In genomic region chr3:101318115-101318514, GRCm38 (mm10) we compare ENCODE assay signal across 8 mouse cellular contexts. TPM values are rescaled to one million over a fixed set of nuclear protein-coding genes. Genes with fewer than 3 reads are reported as not detected.
DNase-seq lines count a peak whose midpoint lies in the region; ATAC-seq and TF ChIP-seq lines count a peak whose summit lies in the region.

No protein-coding gene starts in this region.

- DNase-seq in cerebellum, adult 2 months = peak; percentile 26 to 47
- no peak for DNase-seq in cerebellum, adult 9-11 months
- DNase-seq in liver = peak; percentile 74
- peak; percentile 75 for DNase-seq in limb, embryonic 10.5 days (ENCODE audit: low spot score)
- peak; percentile 45 to 73 for DNase-seq in thymus, postnatal 10 days (ENCODE audit: low spot score in 2 of 2)
- no peak for DNase-seq in ovary, postnatal 36 days (ENCODE audit: low spot score)

- H3K4me3 ChIP-seq in cerebellum, adult 2 months (replicated peaks; ENCODE audit: insufficient read depth, low read depth, low read length) = no peak overlapping the region
- no peak overlapping the region for H3K4me3 ChIP-seq in liver, embryonic 12.5 days
- H3K4me3 ChIP-seq in bone marrow, adult 2 months (replicated peaks; ENCODE audit: control insufficient read depth, low read depth, low read length) = no peak overlapping the region
- H3K4me3 ChIP-seq in limb, embryonic 10.5 days = no peak overlapping the region

- no peak overlapping the region for H3K9ac ChIP-seq in liver, embryonic 12.5 days

- no peaks in the 10 kb centered on the region for H3K27me3 ChIP-seq in cerebellum, adult 2 months (ENCODE audit: control insufficient read depth, insufficient read depth, low read length)
- H3K27me3 ChIP-seq in liver, embryonic 12.5 days (replicated peaks) = no peaks in the 10 kb centered on the region
- H3K27me3 ChIP-seq in limb, embryonic 10.5 days (ENCODE audit: low read depth, poor library complexity, severe bottlenecking) = no peaks in the 10 kb centered on the region

- no peaks in the 10 kb centered on the region for H3K9me3 ChIP-seq in liver, embryonic 12.5 days (replicated peaks)
- no peaks in the 10 kb centered on the region for H3K9me3 ChIP-seq in limb, embryonic 10.5 days (replicated peaks)

- 74% methylated on average over 6 of the region's 6 CpGs for WGBS in cerebellum, adult 2 months
- 57% methylated on average over 6 of the region's 6 CpGs for WGBS in liver, embryonic 12.5 days (ENCODE audit: insufficient replicate concordance)
- WGBS in bone marrow, adult 2 months = 69% methylated on average over 6 of the region's 6 CpGs
- WGBS in limb, embryonic 10.5 days = 72% methylated on average over 6 of the region's 6 CpGs

- no peaks in the 10 kb centered on the region for H3K36me3 ChIP-seq in liver, embryonic 12.5 days
- no peaks in the 10 kb centered on the region for H3K36me3 ChIP-seq in limb, embryonic 10.5 days

- ATAC-seq in liver, embryonic 12.5 days = no peak

- H3K4me1 ChIP-seq in cerebellum, adult 2 months (ENCODE audit: control insufficient read depth, insufficient read depth, low read length) = peaks cover 17% of the 10 kb centered on the region
- H3K4me1 ChIP-seq in liver, embryonic 12.5 days = peaks cover 39% of the 10 kb centered on the region
- peaks cover 1% of the 10 kb centered on the region; the same call in 1 of the 2 replicates for H3K4me1 ChIP-seq in bone marrow, adult 2 months (ENCODE audit: control insufficient read depth, insufficient read depth, low read length)
- peaks cover 34% of the 10 kb centered on the region for H3K4me1 ChIP-seq in limb, embryonic 10.5 days

- no peak overlapping the region for H3K27ac ChIP-seq in cerebellum, adult 2 months (ENCODE audit: insufficient read depth, low read length)
- H3K27ac ChIP-seq in liver, embryonic 12.5 days = no peak overlapping the region
- no peak overlapping the region for H3K27ac ChIP-seq in bone marrow, adult 2 months (ENCODE audit: control insufficient read depth, insufficient read depth, low read depth, low read length, poor library complexity)
- H3K27ac ChIP-seq in limb, embryonic 10.5 days = no peak overlapping the region

- TF ChIP-seq CTCF in cerebellum, adult 2 months (IDR thresholded peaks at IDR 0.05; ENCODE audit: borderline replicate concordance, insufficient read depth, low read depth, low read length) = peak; percentile 61; the same call in 1 of the 2 replicates
- peak; percentile 60; the same call in 1 of the 2 replicates for TF ChIP-seq CTCF in bone marrow, adult 2 months (IDR thresholded peaks at IDR 0.05; ENCODE audit: control insufficient read depth, insufficient read depth, low read length)

- TF ChIP-seq POLR2A in cerebellum, adult 2 months (IDR thresholded peaks at IDR 0.05; ENCODE audit: borderline replicate concordance, insufficient read depth, low read length) = no peak
- TF ChIP-seq POLR2A in bone marrow, adult 2 months (IDR thresholded peaks at IDR 0.05; ENCODE audit: borderline replicate concordance, control insufficient read depth, low read depth, low read length) = no peak

- no peak overlapping the region for H3K4me2 ChIP-seq in liver, embryonic 12.5 days

RNA-seq across cellular contexts. Expression of gene Cd2, which starts 30.4 kb away (rescaled TPM):
- 0.08 and 0.13 TPM in 2 replicates for polyA plus RNA-seq in cerebellum, adult 2 months (2012; rRNA removed)
- polyA plus RNA-seq in liver, embryonic 12.5 days (2016; fragmentation: Nextera tagmentation; extraction: Ambion mirVana) = not detected in 2 replicates
- 10.9 and 29.0 TPM in 2 replicates for polyA plus RNA-seq in bone marrow, adult 2 months (2011; ENCODE audit: insufficient read depth, insufficient read length, low replicate concordance, missing spikeins)
- not detected in 2 replicates for polyA plus RNA-seq in limb, embryonic 10.5 days (2016; fragmentation: Nextera tagmentation; extraction: Ambion mirVana)

RNA-seq across cellular contexts. Expression of gene Igsf3, which starts 58.8 kb away (rescaled TPM):
- 4.3 and 5.1 TPM in 2 replicates for polyA plus RNA-seq in cerebellum, adult 2 months (2012; rRNA removed)
- 10.3 and 10.7 TPM in 2 replicates for polyA plus RNA-seq in liver, embryonic 12.5 days (2016; fragmentation: Nextera tagmentation; extraction: Ambion mirVana)
- polyA plus RNA-seq in bone marrow, adult 2 months (2011; ENCODE audit: insufficient read depth, insufficient read length, low replicate concordance, missing spikeins) = 3.6 and 6.3 TPM in 2 replicates
- polyA plus RNA-seq in limb, embryonic 10.5 days (2016; fragmentation: Nextera tagmentation; extraction: Ambion mirVana) = 59.9 and 84.9 TPM in 2 replicates

Comparison
In these comparisons a context has a peak if more than half of its experiments do, and no peak if none do; other contexts are left out.
1. DNase-seq: peak in cerebellum, adult 2 months (2 of 2), liver (single experiment), limb, embryonic 10.5 days (single experiment) and thymus, postnatal 10 days (2 of 2); none in cerebellum, adult 9-11 months (single experiment) and ovary, postnatal 36 days (single experiment).
2. RNA of gene Cd2, which starts 30.4 kb away (polyA plus RNA-seq): 10.9 to 29.0 TPM in bone marrow, adult 2 months; 0.08 to 0.13 TPM in cerebellum, adult 2 months, not detected in liver, embryonic 12.5 days and not detected in limb, embryonic 10.5 days; every median in the first group is over 10 times any median in the second.